Mouse (Mus musculus) hindbrain, postnatal 0 days (tissue): ENCODE data around the gene Ddx20. TPM values are rescaled to one million over a fixed set of nuclear protein-coding genes. Genes with fewer than 3 reads are reported as not detected.

Experiments used
- ATAC-seq: fragments of 200-750 bp; cut with Nextera tagmentation; 2 replicates; pipeline ENCODE4 v1.8.0; 2017; ENCODE audit warnings: mild to moderate bottlenecking, moderate TSS enrichment, moderate library complexity
- DNase-seq: peaks from one replicate; pipeline ENCODE4 v3.0.0-alpha.2; 2015; ENCODE audit warnings: low spot score
- H3K27ac ChIP-seq: fragments of 300-500 bp; sonication (generic); 2 replicates; pipeline ENCODE4 v1.5.1; 2014; ENCODE audit warnings: mild to moderate bottlenecking
- H3K27me3 ChIP-seq: fragments of 300-500 bp; sonication (generic); 2 replicates; pipeline ENCODE4 v1.6.1; 2014; ENCODE audit warnings: low read length, mixed read lengths; ENCODE audit not compliant: insufficient read depth
- H3K36me3 ChIP-seq: fragments of 300-500 bp; sonication (generic); 2 replicates; pipeline ENCODE4 v1.6.1; 2014; ENCODE audit warnings: low read length, mixed read lengths; ENCODE audit not compliant: insufficient read depth
- H3K4me1 ChIP-seq: fragments of 300-500 bp; sonication (generic); 2 replicates; pipeline ENCODE4 v1.6.1; 2014; ENCODE audit warnings: antibody characterized with exemption, low read length, mixed read lengths; ENCODE audit not compliant: insufficient read depth
- H3K4me2 ChIP-seq: fragments of 300-500 bp; sonication (generic); 2 replicates; pipeline ENCODE4 v1.6.1; 2014; ENCODE audit warnings: low read depth, mild to moderate bottlenecking, low read length, moderate library complexity, mixed read lengths
- H3K4me3 ChIP-seq: fragments of 300-500 bp; sonication (generic); 2 replicates; pipeline ENCODE4 v1.5.1; 2014; ENCODE audit warnings: low read length
- H3K9ac ChIP-seq: fragments of 300-500 bp; sonication (generic); replicated peaks from 2 replicates; pipeline ENCODE4 v1.6.1; 2014; ENCODE audit warnings: mild to moderate bottlenecking, low read length, moderate library complexity, mixed read lengths
- H3K9me3 ChIP-seq: fragments of 300-500 bp; sonication (generic); 2 replicates; pipeline ENCODE4 v1.6.1; 2016; ENCODE audit warnings: low read length, mixed read lengths
- CTCF ChIP-seq: IDR thresholded peaks from 2 replicates; pipeline ENCODE4 v1.5.1; 2016; ENCODE audit warnings: antibody characterized with exemption, control low read depth, low read depth
- WGBS: fragments of 180-500 bp; shearing (Covaris S2); extraction: QIAGEN DNeasy Blood & Tissue Kit; methylation state at CpG from one replicate; pipeline ENCODE4 v1.1.7; 2014; 5-methylcytosine and 5-hydroxymethylcytosine counted together
- polyA plus RNA-seq: library from polyadenylated mRNA; unstranded; fragments of >200 nt; fragmentation: Nextera tagmentation; extraction: Ambion mirVana; gene quantifications from 2 replicates; pipeline ENCODE4 v1.2.1, GENCODE M21; 2015
- total RNA-seq: library from RNA; depleted of rRNA; stranded (reverse); fragments of >200 nt; gene quantifications from 2 replicates; pipeline ENCODE4 v1.2.3, GENCODE M21; 2014

Ddx20 gene
- total and polyA plus RNA-seq, 2 experiments from 2014 or later = 14.4 to 18.1 TPM

DNA sequence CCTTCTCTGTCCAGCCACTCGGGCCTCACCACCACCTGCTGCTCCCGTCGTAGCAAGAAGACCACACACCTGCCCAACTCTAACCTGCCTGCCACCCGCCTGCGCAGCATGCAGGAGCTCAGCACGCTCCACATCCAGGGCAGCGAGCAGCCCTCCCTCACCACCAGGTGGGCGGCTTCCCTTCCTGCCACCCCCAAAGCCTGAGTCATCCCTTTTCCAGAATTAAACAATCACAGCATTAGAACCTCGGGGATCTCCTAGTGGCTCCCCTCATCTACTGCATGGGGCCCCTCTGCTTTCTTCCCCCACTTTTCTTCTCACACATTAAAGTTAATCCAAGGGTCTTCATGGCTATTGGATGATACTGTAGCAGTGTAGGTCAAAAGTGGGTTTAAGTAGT is 19.2 kb downstream of the Ddx20 start:
- WGBS = 54% methylated on average over 9 of the region's 9 CpGs
- H3K4me2 ChIP-seq = no peak overlapping the region
- H3K36me3 ChIP-seq = peaks cover 19% of the 10 kb centered on the region; the same call in 1 of the 2 replicates
- no peaks in the 10 kb centered on the region for H3K9me3 ChIP-seq
- ATAC-seq = no peak
- DNase-seq = no peak
- TF ChIP-seq CTCF = no peak
- no peak overlapping the region for H3K4me3 ChIP-seq
- no peak overlapping the region for H3K9ac ChIP-seq
- no peaks in the 10 kb centered on the region for H3K4me1 ChIP-seq
- H3K27ac ChIP-seq = no peak overlapping the region
- H3K27me3 ChIP-seq = no peaks in the 10 kb centered on the region

DNA sequence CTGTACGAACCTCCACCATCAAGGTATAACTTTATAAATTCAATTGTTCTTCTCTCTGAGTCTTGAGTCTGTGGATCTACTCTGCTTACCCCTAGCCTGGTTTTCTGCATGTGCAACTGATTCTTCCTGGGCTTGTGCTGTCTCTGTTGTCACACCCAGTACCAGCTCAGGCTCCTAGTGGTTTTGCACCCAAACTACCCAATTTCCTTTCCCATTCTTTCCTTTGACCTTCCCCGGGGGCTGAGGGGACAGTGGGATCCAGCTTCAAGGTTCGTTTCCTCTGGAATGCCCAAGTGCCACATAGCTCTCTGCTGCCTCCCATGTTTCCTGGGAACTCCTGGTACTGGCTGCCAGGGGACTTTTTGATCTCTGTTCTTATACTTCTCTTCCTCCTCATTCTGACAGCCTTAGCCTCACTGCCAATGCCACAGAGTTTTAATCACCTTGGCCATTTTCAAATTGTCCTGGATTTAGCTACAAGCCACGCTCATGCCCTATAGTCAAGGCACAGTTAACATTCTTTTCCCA is 20.3 kb downstream of the Ddx20 start:
- Histone ChIP-seq H3K4me2 (no peak overlapping the region), H3K9me3 (no peaks in the 10 kb centered on the region), H3K36me3 (peaks cover 19% of the 10 kb centered on the region; the same call in 1 of the 2 replicates), H3K9ac (no peak overlapping the region), H3K4me3 (no peak overlapping the region), H3K27me3 (no peaks in the 10 kb centered on the region), H3K27ac (no peak overlapping the region), H3K4me1 (no peaks in the 10 kb centered on the region)
- TF ChIP-seq CTCF = peak; percentile 20; the same call in 1 of the 2 replicates
- ATAC-seq (no peak), DNase-seq (no peak)
- 63% methylated on average over 4 of the region's 4 CpGs for WGBS

DNA sequence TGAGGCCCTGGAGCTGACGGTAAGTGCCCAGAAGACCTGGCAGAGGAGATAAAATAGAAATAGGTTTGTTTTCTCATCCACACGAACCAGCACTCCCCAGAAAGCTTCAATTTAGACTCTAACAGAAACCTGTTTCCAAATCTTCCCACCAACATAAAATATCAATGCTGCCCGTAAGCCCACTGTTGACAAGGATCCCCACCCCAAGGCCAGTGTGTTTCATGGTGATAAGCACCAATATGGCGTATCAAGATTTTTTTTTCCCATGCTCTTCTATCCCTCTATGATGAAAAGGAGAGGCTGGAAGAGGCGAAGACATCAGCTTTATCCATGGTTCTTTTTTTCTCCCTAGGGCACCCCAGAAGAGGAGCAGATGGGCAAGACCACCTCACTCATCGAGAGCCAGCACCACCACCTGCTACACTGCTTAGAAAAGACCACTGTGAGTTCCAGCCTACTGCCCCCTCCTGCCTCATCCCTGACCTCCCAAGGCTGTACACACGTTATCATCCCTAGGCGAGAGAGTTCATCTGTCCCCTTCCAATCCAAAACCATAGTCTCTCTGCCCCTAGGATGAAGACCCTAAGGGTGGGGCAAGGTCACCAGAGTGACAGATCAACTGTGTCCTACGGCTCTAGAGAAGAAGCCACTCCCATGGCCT is 22.1 kb downstream of the Ddx20 start:
- Histone ChIP-seq H3K27me3 (no peaks in the 10 kb centered on the region), H3K9me3 (no peaks in the 10 kb centered on the region), H3K4me2 (no peak overlapping the region), H3K4me1 (no peaks in the 10 kb centered on the region), H3K9ac (no peak overlapping the region), H3K27ac (no peak overlapping the region), H3K4me3 (no peak overlapping the region), H3K36me3 (peaks cover 17% of the 10 kb centered on the region; the same call in 1 of the 2 replicates)
- DNase-seq = no peak
- 83% methylated on average over 9 of the region's 9 CpGs for WGBS
- no peak for ATAC-seq
- TF ChIP-seq CTCF = no peak

GRCm38 (mm10) chr3:105663043-105663442 is 24.3 kb downstream of the Ddx20 start:
- H3K4me3 ChIP-seq = no peak overlapping the region
- DNase-seq (peak; percentile 23), ATAC-seq (no peak)
- 0 out of 2 replicates have a peak, but pooled peaks cover 9% of the 10 kb centered on the region for H3K36me3 ChIP-seq
- H3K9me3 ChIP-seq = no peaks in the 10 kb centered on the region
- no peaks in the 10 kb centered on the region for H3K27me3 ChIP-seq
- H3K9ac ChIP-seq = no peak overlapping the region
- no peak overlapping the region for H3K4me2 ChIP-seq
- no peaks in the 10 kb centered on the region for H3K4me1 ChIP-seq
- 75% methylated on average over 8 of the region's 8 CpGs for WGBS
- H3K27ac ChIP-seq = no peak overlapping the region
- peak; percentile 32 for TF ChIP-seq CTCF

DNA sequence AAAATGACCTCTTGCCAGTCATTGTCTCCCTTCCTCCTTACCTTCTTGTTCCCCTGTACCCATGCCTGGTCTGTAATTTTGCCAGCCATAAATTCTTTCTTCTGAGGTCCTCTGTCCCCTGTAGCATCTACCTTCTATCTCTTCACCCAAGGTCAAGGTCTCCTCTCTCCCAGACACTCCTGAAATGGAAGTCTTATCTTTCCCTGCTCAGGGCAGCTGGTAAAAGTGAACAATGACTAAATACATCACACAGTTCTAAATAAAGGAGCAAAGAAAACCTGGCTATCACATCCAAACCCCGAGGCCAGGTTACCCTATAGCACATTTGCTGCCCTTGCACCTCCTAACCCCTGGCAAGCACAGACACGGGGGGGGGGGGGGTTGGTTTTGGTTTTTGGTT is 26.8 kb downstream of the Ddx20 start:
- 65% methylated on average over 2 of the region's 2 CpGs for WGBS
- Histone ChIP-seq H3K27me3 (no peaks in the 10 kb centered on the region), H3K9ac (no peak overlapping the region), H3K9me3 (no peaks in the 10 kb centered on the region), H3K36me3 (0 out of 2 replicates have a peak, but pooled peaks cover 7% of the 10 kb centered on the region), H3K4me1 (no peaks in the 10 kb centered on the region), H3K27ac (no peak overlapping the region), H3K4me3 (no peak overlapping the region), H3K4me2 (no peak overlapping the region)
- no peak for TF ChIP-seq CTCF
- ATAC-seq (no peak), DNase-seq (no peak)

DNA sequence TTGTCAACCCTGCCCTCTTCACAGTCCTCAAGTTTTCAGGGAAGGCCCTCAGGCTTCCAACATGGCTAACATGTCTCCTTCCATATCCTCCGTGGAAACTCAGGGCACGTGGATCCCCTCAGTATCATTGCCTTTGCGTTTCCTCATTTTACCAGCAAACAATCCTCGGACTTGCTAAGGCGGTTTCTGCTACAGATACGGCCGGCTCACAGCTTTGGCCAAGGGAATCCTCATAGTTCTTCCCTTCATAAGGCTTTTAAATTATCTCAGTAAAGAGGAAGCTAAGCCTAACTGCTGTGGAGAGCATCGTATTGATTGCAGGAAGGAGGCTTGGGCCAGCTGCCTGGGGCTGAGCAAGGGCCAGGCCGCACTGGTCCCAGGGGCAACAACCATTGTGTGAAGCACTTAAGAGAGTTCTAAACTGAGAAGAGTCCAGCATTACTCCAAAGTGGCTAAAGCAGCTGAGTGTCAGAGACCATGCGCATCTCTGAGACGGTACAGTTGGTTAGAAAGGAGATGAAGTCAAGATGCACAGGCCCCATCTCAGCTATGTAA is 32.3 kb downstream of the Ddx20 start:
- no peak for TF ChIP-seq CTCF
- DNase-seq (no peak), ATAC-seq (no peak)
- no peaks in the 10 kb centered on the region for H3K36me3 ChIP-seq
- H3K4me2 ChIP-seq = no peak overlapping the region
- WGBS = 91% methylated on average over 11 of the region's 11 CpGs
- no peaks in the 10 kb centered on the region for H3K9me3 ChIP-seq
- no peak overlapping the region for H3K27ac ChIP-seq
- H3K27me3 ChIP-seq = no peaks in the 10 kb centered on the region
- no peak overlapping the region for H3K4me3 ChIP-seq
- H3K4me1 ChIP-seq = no peaks in the 10 kb centered on the region
- H3K9ac ChIP-seq = no peak overlapping the region
